In genomic region chr1:140531285-140531908, GRCm38 (mm10) we compare ENCODE assay signal across 8 mouse cellular contexts.
DNase-seq lines count a peak whose midpoint lies in the region; ATAC-seq and TF ChIP-seq lines count a peak whose summit lies in the region.

No protein-coding gene starts in this region.

- H3K4me3 ChIP-seq in heart, embryonic 12.5 days = no peak overlapping the region
- no peak overlapping the region for H3K4me3 ChIP-seq in MEL (ENCODE audit: control insufficient read depth in 1 of 2, insufficient read depth in 1 of 2, low read depth in 2 of 2, low read length in 2 of 2)
- no peak overlapping the region for H3K4me3 ChIP-seq in embryonic facial prominence, embryonic 10.5 days
- H3K4me3 ChIP-seq in liver, postnatal 0 days (ENCODE audit: low read depth, low read length) = no peak overlapping the region

- DNase-seq in heart, adult 9 months (ENCODE audit: low spot score in 2 of 2) = peak; percentile 15 to 31
- peak; percentile 62 for DNase-seq in MEL (ENCODE audit: low read depth, low spot score)
- DNase-seq in embryonic facial prominence, embryonic 10.5 days (ENCODE audit: low spot score) = peak; percentile 41
- DNase-seq in kidney, postnatal 10 days = peak; percentile 59
- peak; percentile 23 for DNase-seq in liver, postnatal 0 days
- DNase-seq in right cerebral cortex, postnatal 14 days = peak; percentile 29
- DNase-seq in T-cell, adult 2 months (ENCODE audit: low spot score) = no peak

- H3K27me3 ChIP-seq in heart, embryonic 12.5 days (replicated peaks) = no peaks in the 10 kb centered on the region
- H3K27me3 ChIP-seq in MEL (ENCODE audit: control insufficient read depth in 1 of 2, insufficient read depth in 2 of 2, low read length in 2 of 2) = no peaks in the 10 kb centered on the region
- H3K27me3 ChIP-seq in embryonic facial prominence, embryonic 10.5 days (replicated peaks; ENCODE audit: low read depth, poor library complexity, severe bottlenecking) = no peaks in the 10 kb centered on the region
- H3K27me3 ChIP-seq in liver, postnatal 0 days (ENCODE audit: insufficient read depth, low read length) = no peaks in the 10 kb centered on the region

- peak; percentile 98 for TF ChIP-seq RAD21 in MEL (IDR thresholded peaks at IDR 0.05; ENCODE audit: low read depth, low read length)

- no peak for TF ChIP-seq POLR2A in MEL (IDR thresholded peaks at IDR 0.05; ENCODE audit: control insufficient read depth in 1 of 2, insufficient read depth in 1 of 2, low read depth in 1 of 2, low read length in 2 of 2, poor library complexity in 1 of 2)

- 33% methylated on average over 4 of the region's 4 CpGs for WGBS in heart, embryonic 12.5 days
- 38% methylated on average over 4 of the region's 4 CpGs for WGBS in embryonic facial prominence, embryonic 10.5 days
- WGBS in liver, postnatal 0 days (ENCODE audit: insufficient replicate concordance) = 33% methylated on average over 4 of the region's 4 CpGs

- peak; percentile 35 to 94 (median 58) for TF ChIP-seq CTCF in MEL (IDR thresholded peaks at IDR 0.05 in 2 of 3, conservative IDR thresholded peaks at IDR 0.05 in 1 of 3; ENCODE audit: control insufficient read depth in 1 of 3, insufficient read depth in 1 of 3, low read depth in 2 of 3, low read length in 3 of 3, poor library complexity in 1 of 3, severe bottlenecking in 1 of 3)
- TF ChIP-seq CTCF in liver, postnatal 0 days (IDR thresholded peaks at IDR 0.05; ENCODE audit: low read depth) = peak; percentile 74

- no peak overlapping the region for H3K4me2 ChIP-seq in heart, embryonic 12.5 days
- H3K4me2 ChIP-seq in liver, postnatal 0 days (ENCODE audit: low read depth, low read length) = no peak overlapping the region

- H3K9ac ChIP-seq in heart, embryonic 12.5 days = no peak overlapping the region
- no peak overlapping the region for H3K9ac ChIP-seq in MEL (ENCODE audit: control insufficient read depth, low read depth, low read length, poor library complexity, severe bottlenecking)
- H3K9ac ChIP-seq in liver, postnatal 0 days (replicated peaks) = no peak overlapping the region

- no peak overlapping the region for H3K27ac ChIP-seq in heart, embryonic 12.5 days (ENCODE audit: poor library complexity, severe bottlenecking)
- no peak overlapping the region for H3K27ac ChIP-seq in MEL (ENCODE audit: control insufficient read depth, low read depth, low read length)
- H3K27ac ChIP-seq in embryonic facial prominence, embryonic 10.5 days (replicated peaks) = no peak overlapping the region
- no peak overlapping the region for H3K27ac ChIP-seq in liver, postnatal 0 days (ENCODE audit: low read depth)

- TF ChIP-seq EP300 in MEL (IDR thresholded peaks at IDR 0.05; ENCODE audit: low read depth in 1 of 2, low read length in 2 of 2) = no peak
- TF ChIP-seq EP300 in liver, postnatal 0 days (IDR thresholded peaks at IDR 0.05; ENCODE audit: low read depth) = no peak

- H3K4me1 ChIP-seq in heart, embryonic 12.5 days (replicated peaks) = no peaks in the 10 kb centered on the region
- no peaks in the 10 kb centered on the region for H3K4me1 ChIP-seq in MEL (ENCODE audit: control insufficient read depth in 1 of 2, insufficient read depth in 2 of 2, low read length in 2 of 2)
- no peaks in the 10 kb centered on the region for H3K4me1 ChIP-seq in embryonic facial prominence, embryonic 10.5 days
- H3K4me1 ChIP-seq in liver, postnatal 0 days (ENCODE audit: insufficient read depth) = no peaks in the 10 kb centered on the region

- H3K79me2 ChIP-seq in MEL (ENCODE audit: control insufficient read depth, insufficient read depth, low read length, poor library complexity) = no peaks in the 10 kb centered on the region

- ATAC-seq in heart, embryonic 12.5 days (ENCODE audit: insufficient number of reproducible peaks, low FRiP score) = no peak
- no peak for ATAC-seq in liver, postnatal 0 days

- no peaks in the 10 kb centered on the region for H3K36me3 ChIP-seq in heart, embryonic 12.5 days
- H3K36me3 ChIP-seq in MEL (ENCODE audit: control insufficient read depth in 1 of 2, insufficient read depth in 2 of 2, low read length in 2 of 2) = no peaks in the 10 kb centered on the region
- H3K36me3 ChIP-seq in embryonic facial prominence, embryonic 10.5 days (replicated peaks) = no peaks in the 10 kb centered on the region
- no peaks in the 10 kb centered on the region for H3K36me3 ChIP-seq in liver, postnatal 0 days (replicated peaks; ENCODE audit: insufficient read depth, low read length)

- H3K9me3 ChIP-seq in heart, embryonic 12.5 days (replicated peaks) = no peaks in the 10 kb centered on the region
- H3K9me3 ChIP-seq in MEL (replicated peaks; ENCODE audit: insufficient read depth, low read length) = no peaks in the 10 kb centered on the region
- no peaks in the 10 kb centered on the region for H3K9me3 ChIP-seq in embryonic facial prominence, embryonic 10.5 days
- no peaks in the 10 kb centered on the region for H3K9me3 ChIP-seq in liver, postnatal 0 days (ENCODE audit: low read length)

TF ChIP-seq in MEL, 35 proteins besides CTCF, POLR2A, EP300 and RAD21:
- TF ChIP-seq SMC3 (IDR thresholded peaks at IDR 0.05; ENCODE audit: low read depth, low read length) = peak; percentile 99
- TF ChIP-seq MAX (IDR thresholded peaks at IDR 0.05; ENCODE audit: low read length) = peak; percentile 81
- no peak for TF ChIP-seq ELF1 (IDR thresholded peaks at IDR 0.05; ENCODE audit: low read depth, low read length)
- 0 out of 2 replicates have a peak, but pooled peaks have one; percentile 42 for TF ChIP-seq MYC (IDR thresholded peaks at IDR 0.05; ENCODE audit: low read depth, low read length)
- TF ChIP-seq NRF1 (IDR thresholded peaks at IDR 0.05; ENCODE audit: insufficient read depth, low read depth, low read length, poor library complexity, severe bottlenecking) = no peak
- TF ChIP-seq ZC3H11A (IDR thresholded peaks at IDR 0.05; ENCODE audit: low read depth, low read length) = peak; percentile 97
- 0 out of 2 replicates have a peak, but pooled peaks have one; percentile 33 for TF ChIP-seq SIN3A (IDR thresholded peaks at IDR 0.05; ENCODE audit: low read length)
